Mouse (Mus musculus) midbrain, embryonic 11.5 days (tissue): ENCODE measurements around the gene Oscar. TPM values are rescaled to one million over a fixed set of nuclear protein-coding genes. Genes with fewer than 3 reads are reported as not detected.
"Not testable (repeated sequence)": the region's sequence is repeated elsewhere in the genome, so short reads cannot be mapped to it uniquely, and the experiment has no call there.

Experiments used
- ATAC-seq: fragments of 200-750 bp; cut with Nextera tagmentation; 2 replicates; pipeline ENCODE4 v1.8.0; 2017; ENCODE audit warnings: moderate TSS enrichment, moderate library complexity; ENCODE audit not compliant: low FRiP score
- DNase-seq: peaks from one replicate; pipeline ENCODE4 v3.0.0; 2015; ENCODE audit warnings: low spot score; ENCODE audit errors: missing footprints
- H3K27ac ChIP-seq: fragments of 300-500 bp; sonication (generic); 2 replicates; pipeline ENCODE4 v1.5.1; 2014; ENCODE audit warnings: low read depth, low read length
- H3K27me3 ChIP-seq: fragments of 300-500 bp; sonication (generic); 2 replicates; pipeline ENCODE4 v1.6.1; 2014; ENCODE audit warnings: mild to moderate bottlenecking, low read length, moderate library complexity, mixed read lengths; ENCODE audit not compliant: control insufficient read depth, insufficient read depth
- H3K36me3 ChIP-seq: fragments of 300-500 bp; sonication (generic); 2 replicates; pipeline ENCODE4 v1.6.1; 2014; ENCODE audit warnings: mild to moderate bottlenecking, low read length, moderate library complexity, mixed read lengths; ENCODE audit not compliant: control insufficient read depth, insufficient read depth
- H3K4me1 ChIP-seq: fragments of 300-500 bp; sonication (generic); 2 replicates; pipeline ENCODE4 v1.6.1; 2014; ENCODE audit warnings: low read length; ENCODE audit not compliant: control insufficient read depth, insufficient read depth
- H3K4me2 ChIP-seq: fragments of 300-500 bp; sonication (generic); 2 replicates; pipeline ENCODE4 v1.6.1; 2014; ENCODE audit warnings: mild to moderate bottlenecking, moderate library complexity
- H3K4me3 ChIP-seq: fragments of 300-500 bp; sonication (generic); 2 replicates; pipeline ENCODE4 v1.5.1; 2014; ENCODE audit warnings: low read depth, low read length
- H3K9ac ChIP-seq: fragments of 300-500 bp; sonication (generic); 2 replicates; pipeline ENCODE4 v1.6.1; 2014; ENCODE audit warnings: low read length
- H3K9me3 ChIP-seq: fragments of 300-500 bp; sonication (generic); 2 replicates; pipeline ENCODE4 v1.6.1; 2016; ENCODE audit warnings: low read length; ENCODE audit not compliant: control insufficient read depth
- WGBS: fragments of 180-500 bp; shearing (Covaris S2); extraction: QIAGEN DNeasy Blood & Tissue Kit; methylation state at CpG from one replicate; pipeline ENCODE4 v1.1.7; 2014; 5-methylcytosine and 5-hydroxymethylcytosine counted together
- polyA plus RNA-seq: library from polyadenylated mRNA; unstranded; fragments of >200 nt; fragmentation: Nextera tagmentation; extraction: Ambion mirVana; gene quantifications from 2 replicates; pipeline ENCODE4 v1.2.1, GENCODE M21; 2014

Gene Oscar
- polyA plus RNA-seq, 1 experiment from 2014 or later: 0.25 TPM

- H3K9ac ChIP-seq: no peak overlapping the region
- H3K4me3 ChIP-seq: no peak overlapping the region
- no peak overlapping the region for H3K4me2 ChIP-seq
- H3K9me3 ChIP-seq: no peaks in the 10 kb centered on the region; the same call in 1 of the 2 replicates
- no peak for DNase-seq
- H3K27ac ChIP-seq: no peak overlapping the region
- ATAC-seq: no peak
- no peaks in the 10 kb centered on the region for H3K36me3 ChIP-seq
- no peaks in the 10 kb centered on the region for H3K4me1 ChIP-seq
- 74% methylated on average over 6 of the region's 6 CpGs for WGBS
- H3K27me3 ChIP-seq: no peaks in the 10 kb centered on the region
These were observed 36.9 kb downstream of the Oscar start for GRCm38 (mm10) chr7:3578952-3579546.

DNA sequence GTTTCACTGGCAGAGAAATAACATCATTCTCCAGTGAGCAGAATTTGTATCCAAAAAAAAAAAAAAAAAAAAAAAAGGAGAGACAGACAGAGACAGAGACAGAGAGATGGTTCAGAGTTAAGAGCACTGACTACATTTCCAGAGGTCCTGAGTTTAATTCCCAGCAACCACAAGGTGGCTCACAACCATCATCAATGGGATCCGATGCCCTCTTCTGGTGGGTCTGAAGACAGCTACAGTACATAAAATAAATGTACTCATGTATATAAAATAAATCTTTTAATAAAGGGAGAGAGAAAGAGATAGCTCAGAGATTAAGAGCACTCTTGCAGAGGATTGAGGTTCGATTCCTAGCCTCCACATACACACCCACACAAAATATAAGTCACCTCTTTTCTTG is 37.8 kb downstream of the Oscar start:
- Histone ChIP-seq H3K9me3 (no peaks in the 10 kb centered on the region; the same call in 1 of the 2 replicates), H3K9ac (no peak overlapping the region), H3K4me1 (no peaks in the 10 kb centered on the region), H3K4me2 (no peak overlapping the region), H3K4me3 (no peak overlapping the region), H3K36me3 (no peaks in the 10 kb centered on the region), H3K27ac (no peak overlapping the region), H3K27me3 (no peaks in the 10 kb centered on the region)
- 79% methylated on average over 2 of the region's 2 CpGs for whole genome bisulfite sequencing
- DNase-seq: no peak
- no peak for ATAC-seq

DNA sequence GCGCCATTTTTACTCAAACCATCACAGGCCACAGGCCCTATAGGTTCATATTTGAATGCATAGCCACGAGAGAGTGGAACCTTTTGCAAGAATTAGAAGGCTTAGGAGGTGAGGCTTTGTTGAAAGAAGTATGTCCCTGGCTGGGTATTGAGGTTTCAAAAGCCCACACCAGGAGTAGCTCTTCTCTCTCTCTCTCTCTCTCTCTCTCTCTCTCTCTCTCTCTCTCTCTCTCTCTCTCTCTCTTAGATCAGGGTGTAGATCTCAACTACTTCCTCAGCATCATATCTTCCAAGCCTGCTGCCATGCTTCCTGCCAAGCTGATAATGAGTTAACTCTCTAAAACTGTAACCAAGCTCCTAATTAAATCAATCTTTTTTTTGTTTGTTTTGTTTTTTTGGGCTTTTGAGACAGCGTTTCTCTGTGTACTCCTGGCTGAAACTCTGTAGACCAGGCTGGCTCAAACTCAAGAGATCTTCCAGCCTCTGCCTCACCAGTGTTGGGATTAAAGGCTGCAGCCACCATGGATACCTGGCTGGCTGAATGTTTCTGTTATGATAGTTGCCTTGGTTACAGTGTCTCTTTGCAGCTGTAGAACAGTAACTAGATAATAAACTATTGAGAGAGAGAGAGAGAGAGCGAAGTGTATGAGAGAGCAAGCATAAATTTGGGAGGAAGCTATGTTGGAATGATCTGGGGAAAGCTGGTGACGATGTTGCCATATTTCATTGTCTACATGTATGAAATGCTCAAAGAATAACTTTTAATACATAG is 39.4 kb downstream of the Oscar start:
- WGBS: 79% methylated on average over 5 of the region's 5 CpGs
- Histone ChIP-seq H3K4me1 (no peaks in the 10 kb centered on the region), H3K4me2 (no peak overlapping the region), H3K9me3 (no peaks in the 10 kb centered on the region; the same call in 1 of the 2 replicates), H3K9ac (no peak overlapping the region), H3K27ac (no peak overlapping the region), H3K4me3 (no peak overlapping the region), H3K36me3 (no peaks in the 10 kb centered on the region), H3K27me3 (no peaks in the 10 kb centered on the region)
- ATAC-seq (no peak), DNase-seq (no peak)

GRCm38 (mm10) chr7:3574216-3574615 is 41.7 kb downstream of the Oscar start:
- Histone ChIP-seq H3K4me1 (no peaks in the 10 kb centered on the region), H3K4me2 (no peak overlapping the region), H3K27ac (no peak overlapping the region), H3K9me3 (no peaks in the 10 kb centered on the region; the same call in 1 of the 2 replicates), H3K27me3 (no peaks in the 10 kb centered on the region), H3K36me3 (no peaks in the 10 kb centered on the region), H3K9ac (no peak overlapping the region), H3K4me3 (no peak overlapping the region)
- ATAC-seq: no peak
- 64% methylated on average over 5 of the region's 5 CpGs for WGBS
- no peak for DNase-seq

GRCm38 (mm10) chr7:3571847-3572246 is 44.1 kb downstream of the Oscar start:
- Histone ChIP-seq H3K4me3 (no peak overlapping the region), H3K9me3 (no peaks in the 10 kb centered on the region), H3K9ac (no peak overlapping the region), H3K4me1 (no peaks in the 10 kb centered on the region), H3K4me2 (no peak overlapping the region), H3K36me3 (no peaks in the 10 kb centered on the region), H3K27ac (no peak overlapping the region), H3K27me3 (no peaks in the 10 kb centered on the region)
- DNase-seq: no peak
- no peak for ATAC-seq
- WGBS: 85% methylated on average over 1 of the region's 1 CpGs

GRCm38 (mm10) chr7:3570580-3570979 is 45.4 kb downstream of the Oscar start:
- H3K36me3 ChIP-seq, H3K4me3 ChIP-seq, H3K27ac ChIP-seq, H3K27me3 ChIP-seq, ATAC-seq, H3K4me1 ChIP-seq, H3K4me2 ChIP-seq, H3K9ac ChIP-seq, DNase-seq, H3K9me3 ChIP-seq: not testable (repeated sequence)
- WGBS: 90% methylated on average over 3 of the region's 3 CpGs

GRCm38 (mm10) chr7:3569725-3570124 is 46.2 kb downstream of the Oscar start:
- no peak overlapping the region for H3K27ac ChIP-seq
- H3K9me3 ChIP-seq: no peaks in the 10 kb centered on the region
- 67% methylated on average over 6 of the region's 6 CpGs for WGBS
- DNase-seq (no peak), ATAC-seq (no peak)
- no peak overlapping the region for H3K4me3 ChIP-seq
- H3K36me3 ChIP-seq: no peaks in the 10 kb centered on the region
- H3K27me3 ChIP-seq: no peaks in the 10 kb centered on the region
- no peaks in the 10 kb centered on the region for H3K4me1 ChIP-seq
- no peak overlapping the region for H3K9ac ChIP-seq
- H3K4me2 ChIP-seq: no peak overlapping the region

- ATAC-seq: no peak
- H3K4me3 ChIP-seq: no peak overlapping the region
- no peak for DNase-seq
These were observed 48.6 kb downstream of the Oscar start for GRCm38 (mm10) chr7:3567336-3567735.

More at GRCm38 (mm10) chr7:3567336-3567735, 48.6 kb downstream of the Oscar start:
- Histone ChIP-seq H3K9me3 (no peaks in the 10 kb centered on the region), H3K9ac (no peak overlapping the region), H3K4me2 (no peak overlapping the region), H3K27ac (no peak overlapping the region), H3K4me1 (no peaks in the 10 kb centered on the region), H3K36me3 (no peaks in the 10 kb centered on the region), H3K27me3 (no peaks in the 10 kb centered on the region)
- 19% methylated on average over 2 of the region's 2 CpGs for WGBS
